Mouse (Mus musculus) CH12.LX (cell line): Measurements from ENCODE around the gene Cep250. TPM values are rescaled to one million over a fixed set of nuclear protein-coding genes. Genes with fewer than 3 reads are reported as not detected.

Source experiments
- DNase-seq: peaks from one replicate; pipeline ENCODE4 v3.0.0-alpha.2; 2013; ENCODE audit errors: extremely low read depth
- H3K27ac ChIP-seq: 2 replicates; pipeline ENCODE4 v1.5.1; 2012; ENCODE audit warnings: low read depth, mild to moderate bottlenecking, control low read depth, moderate library complexity; ENCODE audit not compliant: insufficient read depth
- H3K27me3 ChIP-seq: replicated peaks from 2 replicates; pipeline ENCODE3; 2012; ENCODE audit warnings: inconsistent platforms
- H3K36me3 ChIP-seq, 2 experiments: replicated peaks in 1 of 2; 2 replicates each; pipeline versions ENCODE3 to v1.6.1; 2012; ENCODE audit warnings: inconsistent platforms in 1 of 2, low read length in 1 of 2, mild to moderate bottlenecking in 1 of 2, mixed read lengths in 1 of 2, moderate library complexity in 1 of 2; ENCODE audit not compliant: control insufficient read depth in 1 of 2, insufficient read depth in 1 of 2
- H3K4me1 ChIP-seq, 2 experiments: 2 replicates each; pipeline ENCODE4 v1.6.1; 2012; ENCODE audit warnings: inconsistent platforms in 1 of 2, moderate library complexity in 1 of 2; ENCODE audit not compliant: insufficient read depth in 2 of 2, control insufficient read depth in 1 of 2
- H3K4me2 ChIP-seq: 2 replicates; pipeline ENCODE4 v1.6.1; 2012; ENCODE audit warnings: low read depth, mild to moderate bottlenecking, control low read depth; ENCODE audit not compliant: poor library complexity, insufficient read depth, severe bottlenecking
- H3K4me3 ChIP-seq, 3 experiments: fragments of 150-350 bp in 1 of 3; sonication (generic) in 1 of 3; replicated peaks in 1 of 3; 2 replicates each; pipeline versions ENCODE3 to v1.5.1; 2011 to 2012; ENCODE audit warnings: low read depth in 2 of 3, low read length in 2 of 3, mild to moderate bottlenecking in 2 of 3, moderate library complexity in 2 of 3, control low read depth in 1 of 3, improper control_type of control experiment in 1 of 3, inconsistent platforms in 1 of 3, mixed read lengths in 1 of 3; ENCODE audit not compliant: poor library complexity in 1 of 3
- H3K79me2 ChIP-seq: replicated peaks from 2 replicates; pipeline ENCODE4 v1.6.1; 2012; ENCODE audit warnings: mild to moderate bottlenecking, moderate library complexity; ENCODE audit not compliant: control insufficient read depth, poor library complexity, insufficient read depth, severe bottlenecking; ENCODE audit errors: extremely low read depth
- H3K9ac ChIP-seq: 2 replicates; pipeline ENCODE4 v1.6.1; 2012; ENCODE audit warnings: low read depth, mild to moderate bottlenecking, control low read depth, moderate library complexity; ENCODE audit not compliant: insufficient read depth
- H3K9me3 ChIP-seq: replicated peaks from 2 replicates; pipeline ENCODE3; 2012; ENCODE audit warnings: low read length, inconsistent platforms, mixed read lengths
- BHLHE40 ChIP-seq: IDR thresholded peaks from 2 replicates; pipeline ENCODE4 v1.6.1; 2011; ENCODE audit warnings: mild to moderate bottlenecking, low read depth, low read length, improper control_type of control experiment
- CHD1 ChIP-seq: IDR thresholded peaks from 2 replicates; pipeline ENCODE4 v1.6.1; 2012; ENCODE audit warnings: low read depth, low read length, improper control_type of control experiment, inconsistent platforms
- CHD2 ChIP-seq: IDR thresholded peaks from 2 replicates; pipeline ENCODE4 v1.6.1; 2011; ENCODE audit warnings: low read length, improper control_type of control experiment
- CTCF ChIP-seq, 2 experiments: IDR thresholded peaks in 1 of 2; conservative IDR thresholded peaks in 1 of 2; 2 replicates each; pipeline ENCODE4 v1.5.1; 2011 to 2012; ENCODE audit warnings: low read depth in 2 of 2, low read length in 2 of 2, improper control_type of control experiment in 1 of 2, inconsistent platforms in 1 of 2, mild to moderate bottlenecking in 1 of 2, moderate library complexity in 1 of 2
- E2F4 ChIP-seq: IDR thresholded peaks from 2 replicates; pipeline ENCODE4 v1.6.1; 2011; ENCODE audit warnings: low read depth, low read length, improper control_type of control experiment; ENCODE audit not compliant: insufficient replicate concordance
- ELF1 ChIP-seq: IDR thresholded peaks from 2 replicates; pipeline ENCODE4 v1.6.1; 2014; ENCODE audit warnings: low read depth, mild to moderate bottlenecking, inconsistent platforms, low read length, improper control_type of control experiment
- EP300 ChIP-seq: IDR thresholded peaks from 2 replicates; pipeline ENCODE4 v1.6.1; 2011; ENCODE audit warnings: low read length, improper control_type of control experiment
- ETS1 ChIP-seq: conservative IDR thresholded peaks from 2 replicates; pipeline ENCODE4 v1.6.1; 2012; ENCODE audit warnings: low read depth, mild to moderate bottlenecking, inconsistent platforms, low read length, improper control_type of control experiment, moderate library complexity
- GABPA ChIP-seq: IDR thresholded peaks from 2 replicates; pipeline ENCODE4 v1.6.1; 2012; ENCODE audit warnings: low read depth, low read length, improper control_type of control experiment, inconsistent platforms; ENCODE audit not compliant: insufficient replicate concordance
- IRF4 ChIP-seq: IDR thresholded peaks from 2 replicates; pipeline ENCODE4 v1.6.1; 2014; ENCODE audit warnings: low read depth, mild to moderate bottlenecking, inconsistent platforms, low read length, improper control_type of control experiment
- JUN ChIP-seq: IDR thresholded peaks from 2 replicates; pipeline ENCODE4 v1.6.1; 2011; ENCODE audit warnings: low read depth, mild to moderate bottlenecking, low read length, improper control_type of control experiment, moderate library complexity; ENCODE audit not compliant: insufficient read depth
- JUND ChIP-seq: conservative IDR thresholded peaks from 2 replicates; pipeline ENCODE4 v1.6.1; 2011; ENCODE audit warnings: low read depth, low read length, improper control_type of control experiment
- KAT2A ChIP-seq: IDR thresholded peaks from 2 replicates; pipeline ENCODE4 v1.6.1; 2012; ENCODE audit warnings: low read length, improper control_type of control experiment, inconsistent platforms; ENCODE audit not compliant: insufficient replicate concordance
- MAFK ChIP-seq: IDR thresholded peaks from 2 replicates; pipeline ENCODE4 v1.6.1; 2011; ENCODE audit warnings: low read length, improper control_type of control experiment; ENCODE audit not compliant: insufficient replicate concordance
- MAX ChIP-seq: IDR thresholded peaks from 2 replicates; pipeline ENCODE4 v1.6.1; 2011; ENCODE audit warnings: low read length, improper control_type of control experiment
- MAZ ChIP-seq: IDR thresholded peaks from 2 replicates; pipeline ENCODE4 v1.6.1; 2012; ENCODE audit warnings: low read depth, mild to moderate bottlenecking, inconsistent platforms, low read length, improper control_type of control experiment, moderate library complexity
- MEF2A ChIP-seq: IDR thresholded peaks from 2 replicates; pipeline ENCODE4 v1.6.1; 2014; ENCODE audit warnings: low read depth, mild to moderate bottlenecking, inconsistent platforms, low read length, improper control_type of control experiment, borderline replicate concordance
- MXI1 ChIP-seq: IDR thresholded peaks from 2 replicates; pipeline ENCODE4 v1.6.1; 2011; ENCODE audit warnings: mild to moderate bottlenecking, low read depth, low read length, improper control_type of control experiment
- MYC ChIP-seq: IDR thresholded peaks from 2 replicates; pipeline ENCODE4 v1.6.1; 2011; ENCODE audit warnings: low read depth, mild to moderate bottlenecking, improper control_type of control experiment, low read length
- NELFE ChIP-seq: IDR thresholded peaks from 2 replicates; pipeline ENCODE4 v1.6.1; 2011; ENCODE audit warnings: low read depth, low read length, improper control_type of control experiment
- NRF1 ChIP-seq: IDR thresholded peaks from 2 replicates; pipeline ENCODE4 v1.6.1; 2014; ENCODE audit warnings: low read depth, mild to moderate bottlenecking, inconsistent platforms, low read length, improper control_type of control experiment, moderate library complexity
- PAX5 ChIP-seq: IDR thresholded peaks from 2 replicates; pipeline ENCODE4 v1.6.1; 2012; ENCODE audit warnings: low read length, inconsistent platforms, mixed read lengths
- POLR2A ChIP-seq: IDR thresholded peaks from 2 replicates; pipeline ENCODE4 v1.6.1; 2011; ENCODE audit warnings: low read depth, mild to moderate bottlenecking, improper control_type of control experiment, low read length
- POLR2AphosphoS2 ChIP-seq: IDR thresholded peaks from 2 replicates; pipeline ENCODE4 v1.6.1; 2011; ENCODE audit warnings: low read depth, low read length, improper control_type of control experiment
- RAD21 ChIP-seq: IDR thresholded peaks from 2 replicates; pipeline ENCODE4 v1.6.1; 2011; ENCODE audit warnings: low read depth, mild to moderate bottlenecking, low read length, improper control_type of control experiment, moderate library complexity
- RCOR1 ChIP-seq: conservative IDR thresholded peaks from 2 replicates; pipeline ENCODE4 v1.6.1; 2012; ENCODE audit warnings: low read depth, mild to moderate bottlenecking, inconsistent platforms, low read length, improper control_type of control experiment
- SIN3A ChIP-seq: IDR thresholded peaks from 2 replicates; pipeline ENCODE4 v1.6.1; 2012; ENCODE audit warnings: low read length, improper control_type of control experiment, inconsistent platforms
- TBP ChIP-seq: conservative IDR thresholded peaks from 2 replicates; pipeline ENCODE4 v1.6.1; 2011; ENCODE audit warnings: low read depth, low read length, improper control_type of control experiment
- TCF12 ChIP-seq: IDR thresholded peaks from 2 replicates; pipeline ENCODE4 v1.6.1; 2014; ENCODE audit warnings: low read depth, mild to moderate bottlenecking, inconsistent platforms, low read length, improper control_type of control experiment
- UBTF ChIP-seq: IDR thresholded peaks from 2 replicates; pipeline ENCODE4 v1.6.1; 2012; ENCODE audit warnings: low read depth, mild to moderate bottlenecking, inconsistent platforms, low read length, improper control_type of control experiment, moderate library complexity
- USF1 ChIP-seq: IDR thresholded peaks from 2 replicates; pipeline ENCODE4 v1.6.1; 2014; ENCODE audit warnings: low read depth, mild to moderate bottlenecking, inconsistent platforms, low read length, improper control_type of control experiment
- USF2 ChIP-seq: conservative IDR thresholded peaks from 2 replicates; pipeline ENCODE4 v1.6.1; 2011; ENCODE audit warnings: low read depth, low read length, improper control_type of control experiment
- ZC3H11A ChIP-seq: IDR thresholded peaks from 2 replicates; pipeline ENCODE4 v1.6.1; 2012; ENCODE audit warnings: low read depth, mild to moderate bottlenecking, inconsistent platforms, low read length, improper control_type of control experiment
- ZKSCAN1 ChIP-seq: IDR thresholded peaks from 2 replicates; pipeline ENCODE4 v1.6.1; 2012; ENCODE audit warnings: low read depth, inconsistent platforms, low read length, improper control_type of control experiment, borderline replicate concordance
- ZMIZ1 ChIP-seq: IDR thresholded peaks from 2 replicates; pipeline ENCODE4 v1.6.1; 2012; ENCODE audit warnings: low read depth, mild to moderate bottlenecking, inconsistent platforms, low read length, improper control_type of control experiment
- ZNF384 ChIP-seq: IDR thresholded peaks from 2 replicates; pipeline ENCODE4 v1.6.1; 2012; ENCODE audit warnings: low read depth, low read length, improper control_type of control experiment, inconsistent platforms
- dilution Hi-C: fragments of 300-500 bp; cut with MboI; formaldehyde crosslinking; loops from 2 replicates; pipeline ENCODE4 v1.14.3; 2020; ENCODE audit warnings: low sequenced_read_pairs; ENCODE audit not compliant: extremely low pct_unique_long_range_greater_than_20kb, extremely low pct_ligation_motif_present
- in situ Hi-C: fragments of 300-500 bp; cut with MboI; formaldehyde crosslinking; loops from 3 replicates; pipeline ENCODE4 v1.14.3; 2019; ENCODE audit warnings: low sequenced_read_pairs, low pct_ligation_motif_present, low pct_unique_long_range_greater_than_20kb, mixed read lengths
- polyA plus RNA-seq: library from polyadenylated mRNA; unstranded; fragments of >175 nt; gene quantifications from 2 replicates; pipeline ENCODE4 v1.2.1, GENCODE M21; 2012; ENCODE audit warnings: low read depth; ENCODE audit not compliant: insufficient read length
- total RNA-seq, 2 experiments: library from RNA; depleted of rRNA; stranded (reverse); fragments of 300-350 nt in 1 of 2; fragments of >200 nt in 1 of 2; gene quantifications; 2 replicates each; pipeline ENCODE4 v1.2.3; 2012 to 2014

Cep250 gene
- total RNA-seq (2012; rRNA removed) = 29.1 and 31.4 TPM in 2 replicates
- total RNA-seq (2014; rRNA removed) = 13.5 and 17.7 TPM in 2 replicates
- 25.8 and 26.3 TPM in 2 replicates for polyA plus RNA-seq

GRCm38 (mm10) chr2:155956134-155957059 is at the start of gene Cep250:
TSS of gene Cep250 (plus strand) at chr2:155956458.
- Histone ChIP-seq H3K4me3 (peak within 1 kb of the TSS; percentile 78 to 97 (median 90)), H3K4me2 (peak within 1 kb of the TSS; percentile 73), H3K27me3 (peaks cover 11% of the 10 kb centered on the region), H3K9ac (peak within 1 kb of the TSS; percentile 98), H3K79me2 (peaks cover 15% of the 10 kb centered on the region; the same call in 1 of the 2 replicates), H3K4me1 (peaks cover 0 to 17% of the 10 kb centered on the region in 2 experiments; a peak in 1 of 4 replicates), H3K36me3 (peaks cover 0 to 12% of the 10 kb centered on the region in 2 experiments), H3K9me3 (no peaks in the 10 kb centered on the region), H3K27ac (peak within 1 kb of the TSS; percentile 24; the same call in 1 of the 2 replicates)
- in situ Hi-C loops = no loop called here
- DNase-seq = peak; percentile 90
- dilution Hi-C loops = no loop called here
- TF ChIP-seq USF1 = no peak
- no peak for TF ChIP-seq EP300
- TF ChIP-seq CHD1 = 0 out of 2 replicates have a peak, but pooled peaks have one; percentile 41
- TF ChIP-seq BHLHE40 = 0 out of 2 replicates have a peak, but pooled peaks have one; percentile 22
- TF ChIP-seq ZKSCAN1 = no peak
- no peak for TF ChIP-seq RAD21
- peak; percentile 90 for TF ChIP-seq POLR2A
- TF ChIP-seq TCF12 = peak; percentile 50
- no peak for TF ChIP-seq GABPA
- TF ChIP-seq ZC3H11A = no peak
- no peak for TF ChIP-seq ELF1
- TF ChIP-seq POLR2AphosphoS2 = peak; percentile 70; the same call in 1 of the 2 replicates
- TF ChIP-seq PAX5 = no peak
- no peak for TF ChIP-seq JUN
- no peak for TF ChIP-seq RCOR1
- TF ChIP-seq CTCF (conservative IDR thresholded peaks at IDR 0.05 in 1 of 2, IDR thresholded peaks at IDR 0.05 in 1 of 2; ENCODE audit: low read depth in 2 of 2, low read length in 2 of 2) = no peak
- 0 out of 2 replicates have a peak, but pooled peaks have one; percentile 15 for TF ChIP-seq MAFK
- peak; percentile 64; the same call in 1 of the 2 replicates for TF ChIP-seq MAX
- no peak for TF ChIP-seq ZNF384
- TF ChIP-seq IRF4 = peak; percentile 6; the same call in 1 of the 2 replicates
- TF ChIP-seq TBP = 0 out of 2 replicates have a peak, but pooled peaks have one; percentile 48
- TF ChIP-seq MEF2A = no peak
- 0 out of 2 replicates have a peak, but pooled peaks have one; percentile 60 for TF ChIP-seq KAT2A
- peak; percentile 87 for TF ChIP-seq ZMIZ1
- TF ChIP-seq E2F4 = peak; percentile 94; the same call in 1 of the 2 replicates
- peak; percentile 56; the same call in 1 of the 2 replicates for TF ChIP-seq SIN3A
- TF ChIP-seq USF2 = no peak
- TF ChIP-seq MAZ = peak; percentile 68
- peak; percentile 96 for TF ChIP-seq NRF1
- TF ChIP-seq MYC = peak; percentile 78
- TF ChIP-seq CHD2 = no peak
- peak; percentile 79 for TF ChIP-seq NELFE
- peak; percentile 83; the same call in 1 of the 2 replicates for TF ChIP-seq UBTF
- TF ChIP-seq JUND = no peak
- TF ChIP-seq ETS1 = no peak
- TF ChIP-seq MXI1 = no peak; the same call in 1 of the 2 replicates
